Mouse (Mus musculus): ENCODE results near the gene Olfr895.

Gene Olfr895

GRCm38 (mm10) chr9:38267551-38267950 is at the start of gene Olfr895:
Gene Olfr895, plus strand, starts transcription at chr9:38267851.
- DNase-seq (ENCODE audit: low spot score): no peak

- DNase-seq (ENCODE audit: low spot score): no peak
These were observed 15.2 kb upstream of the Olfr895 start, which contains the start of gene Olfr143 for GRCm38 (mm10) chr9:38252474-38252873. Gene Olfr143, plus strand, starts transcription at chr9:38252774.

GRCm38 (mm10) chr9:38290807-38291206 is 23.2 kb downstream of the Olfr895 start, which contains the start of gene Olfr896-ps1:
Gene Olfr896-ps1, plus strand, starts transcription at chr9:38291107.
- no peak for DNase-seq (ENCODE audit: low spot score)

Measured in layer of hippocampus, adult 11-12 months (tissue).